Mouse (Mus musculus) cerebellum, adult 11-12 months (tissue): Measurements from ENCODE around the gene Il9.

Source experiments
- DNase-seq: peaks from one replicate; pipeline ENCODE4 v3.0.0; 2022

The Il9 gene

DNA sequence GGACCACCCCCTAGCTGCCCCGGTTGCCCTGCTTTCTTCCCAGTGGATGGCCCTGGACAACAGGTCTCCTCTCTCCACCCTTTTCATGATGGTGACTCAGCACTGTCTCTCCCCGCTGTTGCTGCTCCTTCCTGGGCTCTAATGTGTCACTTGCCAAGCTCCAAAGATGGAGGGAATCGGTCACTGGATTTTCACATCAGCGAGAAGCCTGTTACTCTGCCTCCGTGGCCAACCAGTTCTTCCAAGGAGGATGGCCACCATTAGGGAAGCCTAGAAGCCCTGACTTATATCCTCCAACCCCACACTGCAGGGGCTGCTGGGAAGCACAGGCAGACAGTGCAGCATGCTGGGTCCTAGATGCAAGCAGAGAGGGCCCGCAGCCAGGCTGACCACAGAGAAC lies 10.8 kb downstream of the Il9 start:
- no peak for DNase-seq

DNA sequence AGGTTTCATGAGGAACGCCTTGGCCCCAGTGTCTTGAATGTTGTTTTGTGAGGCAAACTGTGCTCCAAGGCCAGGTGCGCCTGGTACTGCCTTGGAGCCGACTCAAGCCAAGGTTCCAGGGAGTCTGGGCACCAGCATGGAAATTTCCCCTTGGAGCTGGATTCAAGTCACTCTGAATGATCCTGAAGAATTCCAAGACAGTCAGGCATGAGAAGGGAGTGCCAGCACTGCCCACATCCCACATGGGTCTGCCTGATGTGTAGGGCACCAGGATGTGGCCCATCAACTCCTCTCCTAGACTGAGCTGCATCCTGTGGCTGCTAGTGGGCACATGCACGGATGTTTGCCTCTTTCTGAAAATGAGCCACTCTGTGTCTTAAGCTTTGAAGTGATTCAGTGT lies 13.5 kb downstream of the Il9 start:
- DNase-seq = no peak

DNA sequence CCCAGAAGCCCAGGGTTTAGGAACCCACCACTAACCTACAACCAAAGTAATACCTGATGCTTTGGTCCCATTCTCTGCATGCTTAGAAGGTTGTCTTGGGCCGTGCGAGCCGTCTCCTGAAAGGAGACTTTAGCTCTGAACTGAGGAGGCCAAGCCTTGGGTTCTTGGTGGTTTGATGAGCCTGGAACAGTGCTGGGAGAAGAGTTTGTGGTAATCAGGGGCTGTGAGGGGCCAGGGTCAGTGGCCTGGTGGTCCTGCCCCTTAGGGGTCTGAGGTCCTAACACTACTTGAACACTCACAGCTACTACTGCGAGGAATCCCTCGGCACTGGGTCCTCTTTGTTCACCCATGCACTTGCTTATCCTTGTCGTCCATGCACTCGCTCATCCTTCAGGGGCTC lies 14.3 kb downstream of the Il9 start:
- DNase-seq = no peak

DNA sequence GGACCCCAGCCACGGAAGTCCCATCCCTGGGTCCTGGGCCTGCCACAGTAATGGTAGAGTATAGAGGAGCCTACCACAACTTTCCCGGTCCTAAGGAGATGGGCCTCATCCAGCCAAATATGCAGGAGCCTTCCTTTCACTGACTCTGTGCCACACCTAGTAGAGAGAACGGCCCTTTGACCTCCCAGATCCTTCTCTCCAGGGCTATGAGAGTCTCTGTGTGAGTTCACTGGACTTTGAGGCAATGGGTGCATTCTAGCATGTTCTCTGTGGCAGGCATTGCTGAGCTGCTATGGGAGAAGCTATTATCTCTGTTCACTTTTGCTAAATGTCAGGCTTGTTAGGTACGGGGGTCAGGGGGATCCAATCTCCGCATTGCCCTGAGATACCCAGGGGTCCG lies 18.3 kb downstream of the Il9 start:
- no peak for DNase-seq

DNA sequence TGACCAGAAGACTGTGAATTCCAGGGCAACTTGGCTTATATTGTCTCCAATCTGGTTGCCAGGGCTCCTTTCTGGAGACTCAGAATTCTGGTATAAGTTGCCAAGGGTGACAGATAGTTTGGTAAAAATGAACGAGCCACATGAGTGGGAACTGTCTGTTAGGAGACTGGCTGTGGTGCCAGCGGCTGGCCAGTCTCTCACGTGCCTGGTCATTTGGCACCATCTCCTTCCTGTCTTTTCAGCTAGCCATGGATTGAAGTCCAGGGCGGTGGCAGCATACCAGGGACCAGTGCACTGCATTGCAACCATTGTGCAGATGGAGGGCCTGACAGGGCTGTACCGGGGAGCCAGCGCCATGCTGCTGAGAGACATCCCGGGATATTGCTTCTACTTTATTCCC lies 18.8 kb downstream of the Il9 start:
- DNase-seq = no peak

DNA sequence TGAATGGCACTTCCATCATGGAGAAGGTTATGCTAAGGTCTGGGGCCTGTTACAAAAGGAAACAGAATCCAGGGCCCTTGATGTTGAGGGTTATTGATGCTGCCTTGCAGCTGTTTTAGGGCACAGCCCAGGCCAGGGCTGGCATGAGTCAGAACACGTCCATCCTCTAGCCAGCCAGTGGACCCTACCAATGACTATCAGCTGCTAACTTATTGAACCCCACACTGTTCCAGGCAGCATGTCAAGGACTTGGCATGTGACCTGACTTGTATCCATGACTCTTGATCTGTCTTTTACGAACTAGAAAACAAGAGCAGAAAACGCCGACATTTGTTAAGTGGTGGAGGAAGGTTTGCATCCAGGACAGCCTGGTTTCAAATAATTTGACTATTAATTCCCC lies 19.3 kb downstream of the Il9 start:
- no peak for DNase-seq

DNA sequence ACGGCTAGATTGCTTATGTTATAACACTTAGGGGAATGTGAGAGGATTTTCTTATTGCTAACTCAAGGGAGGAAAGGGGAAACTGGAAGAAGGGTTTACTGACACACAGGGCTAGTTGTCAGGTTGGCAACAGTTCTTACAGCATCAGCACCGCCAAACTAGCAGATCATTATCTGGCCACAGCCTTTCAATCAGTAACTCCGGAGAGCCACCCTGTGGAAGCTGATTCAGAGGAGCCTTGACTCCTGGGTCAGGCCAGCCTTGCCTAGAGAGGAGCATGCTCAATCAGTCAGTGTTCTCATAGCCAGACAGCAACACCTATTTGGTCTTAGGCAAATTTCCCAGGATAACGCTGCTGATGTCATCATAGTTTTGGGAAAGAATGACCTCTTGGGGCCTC lies 20.6 kb downstream of the Il9 start:
- DNase-seq = no peak

DNA sequence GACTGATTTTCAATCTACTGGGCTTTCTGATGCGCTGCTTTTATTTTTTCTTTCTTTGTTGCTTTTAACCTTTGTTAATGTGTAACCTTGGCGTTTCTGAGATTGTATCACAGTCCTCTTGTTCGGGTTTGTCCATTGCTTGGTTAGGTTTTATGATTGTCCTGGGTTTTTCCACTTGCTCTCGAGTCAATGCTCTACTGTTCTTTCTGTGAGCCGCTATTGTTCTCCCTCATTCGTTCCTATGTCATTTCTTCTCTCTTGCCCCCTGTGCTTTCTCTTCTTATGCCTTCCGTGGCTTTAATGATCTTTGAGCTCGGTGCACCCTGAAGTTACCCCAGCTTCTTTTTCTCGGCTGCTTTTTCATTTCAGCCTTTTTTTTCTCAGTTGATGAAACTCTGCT lies 24.0 kb downstream of the Il9 start:
- no peak for DNase-seq

DNA sequence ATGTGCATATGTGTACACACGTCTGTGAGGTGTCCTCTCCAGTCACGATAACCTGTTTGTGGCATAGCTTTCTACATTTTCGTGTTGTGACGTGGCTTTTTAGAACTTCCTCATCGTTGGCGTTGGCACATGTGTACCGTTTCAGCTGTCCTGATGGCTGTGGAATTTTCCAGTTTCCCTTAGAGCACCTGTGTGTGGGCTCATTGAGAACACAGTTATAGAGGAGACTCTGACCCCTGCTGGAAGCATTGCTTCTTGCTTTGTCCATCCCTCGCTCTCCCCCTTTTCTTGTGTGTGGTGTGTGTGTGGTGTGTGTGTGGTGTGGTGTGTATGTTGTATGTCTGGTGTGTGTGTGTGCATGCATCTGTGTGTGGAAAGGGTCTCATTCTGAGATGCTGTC lies 32.0 kb downstream of the Il9 start:
- no peak for DNase-seq

DNA sequence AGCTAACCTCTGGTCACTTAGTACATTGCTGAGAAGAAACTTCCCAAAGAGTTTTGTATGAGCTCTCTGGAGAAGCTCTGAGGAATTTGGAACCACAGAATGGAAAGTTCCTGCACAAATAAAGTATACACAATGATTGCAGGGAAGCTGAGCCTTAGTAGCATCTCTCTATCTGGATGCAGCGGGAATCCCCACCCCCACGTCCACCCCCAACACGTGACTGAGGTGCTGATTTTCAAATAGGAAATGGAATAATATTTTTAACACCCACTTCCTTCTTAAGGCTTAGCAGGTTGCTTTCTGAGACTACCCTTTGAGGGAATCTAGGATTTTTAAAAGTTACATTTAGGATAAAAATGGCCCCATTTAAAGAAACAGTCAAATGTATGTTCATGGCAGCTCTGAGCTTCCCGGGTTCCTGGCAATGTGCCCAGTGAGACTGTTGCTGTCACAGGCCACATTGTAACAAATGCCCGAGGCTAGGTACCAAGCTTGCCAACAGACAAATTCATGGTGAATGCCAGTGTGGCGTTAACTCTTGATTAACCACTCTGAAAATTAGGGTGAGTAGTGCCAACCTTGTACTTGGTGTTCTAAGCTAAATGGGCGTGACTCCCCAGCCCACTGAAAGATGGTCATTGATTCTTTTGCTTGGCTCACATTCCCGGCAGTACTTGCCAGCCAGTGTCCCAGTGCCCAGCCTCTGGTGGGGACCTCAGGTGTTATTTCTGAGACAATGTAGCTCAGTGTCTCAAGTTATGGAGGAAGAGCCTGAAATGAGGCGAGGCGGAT lies 32.6 kb downstream of the Il9 start:
- no peak for DNase-seq

DNA sequence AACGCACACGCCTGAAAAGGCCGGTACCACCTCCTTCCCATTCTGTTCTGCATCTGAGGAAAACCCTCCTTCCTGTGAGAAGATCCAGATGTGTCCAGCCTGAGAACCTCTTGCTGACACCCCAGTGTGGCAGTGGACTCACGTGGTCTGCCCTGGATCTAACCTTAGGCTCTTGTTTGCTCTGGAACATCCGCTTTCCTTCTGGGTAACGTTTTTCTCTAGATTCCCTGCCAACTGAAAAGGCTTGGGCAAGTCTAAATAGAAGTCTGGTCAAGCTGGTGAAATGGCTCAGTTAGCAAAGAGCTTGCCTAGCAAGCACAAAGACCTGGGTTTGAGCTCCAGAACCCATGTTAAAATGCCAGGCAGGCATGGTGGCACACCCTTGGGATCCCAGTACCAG lies 37.0 kb downstream of the Il9 start:
- no peak for DNase-seq

DNA sequence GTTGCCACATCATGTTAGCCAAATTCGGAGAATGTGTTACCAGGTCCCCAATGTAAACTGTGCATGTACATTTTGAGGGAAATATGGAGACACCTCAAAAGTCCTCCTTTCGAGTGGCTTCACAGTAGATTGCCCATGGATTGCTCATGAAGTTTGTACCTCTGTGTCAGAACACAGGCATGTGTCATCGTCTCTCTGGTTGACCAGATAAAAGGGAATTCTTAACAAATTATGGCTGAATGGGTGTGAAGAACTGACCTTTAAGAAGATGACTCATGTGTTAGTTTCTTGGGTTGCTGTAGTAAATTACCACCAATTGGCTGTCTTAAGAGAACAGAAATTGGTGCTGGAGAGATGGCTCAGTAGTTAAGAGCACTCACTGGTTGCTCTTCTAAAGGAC lies 37.9 kb downstream of the Il9 start:
- DNase-seq = no peak

DNA sequence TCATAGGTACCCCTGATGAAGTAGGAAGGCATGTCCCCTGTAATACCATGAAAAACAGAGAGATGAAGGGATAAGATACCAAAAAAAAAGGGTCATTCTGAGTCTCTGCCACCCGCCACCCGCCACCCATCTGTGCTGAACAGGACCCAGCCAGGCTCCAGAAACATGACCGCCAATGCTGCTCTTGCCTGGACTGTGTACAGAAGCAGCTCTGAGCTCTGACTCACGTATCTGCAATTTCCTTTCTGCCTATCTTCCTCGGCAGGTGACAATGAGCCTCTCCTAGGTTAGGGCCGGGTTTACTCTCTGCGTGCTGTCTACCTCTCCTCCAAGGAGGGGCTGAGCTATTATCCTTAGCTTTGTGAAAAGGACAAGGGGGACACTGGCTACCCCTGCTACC lies 38.6 kb downstream of the Il9 start:
- no peak for DNase-seq

DNA sequence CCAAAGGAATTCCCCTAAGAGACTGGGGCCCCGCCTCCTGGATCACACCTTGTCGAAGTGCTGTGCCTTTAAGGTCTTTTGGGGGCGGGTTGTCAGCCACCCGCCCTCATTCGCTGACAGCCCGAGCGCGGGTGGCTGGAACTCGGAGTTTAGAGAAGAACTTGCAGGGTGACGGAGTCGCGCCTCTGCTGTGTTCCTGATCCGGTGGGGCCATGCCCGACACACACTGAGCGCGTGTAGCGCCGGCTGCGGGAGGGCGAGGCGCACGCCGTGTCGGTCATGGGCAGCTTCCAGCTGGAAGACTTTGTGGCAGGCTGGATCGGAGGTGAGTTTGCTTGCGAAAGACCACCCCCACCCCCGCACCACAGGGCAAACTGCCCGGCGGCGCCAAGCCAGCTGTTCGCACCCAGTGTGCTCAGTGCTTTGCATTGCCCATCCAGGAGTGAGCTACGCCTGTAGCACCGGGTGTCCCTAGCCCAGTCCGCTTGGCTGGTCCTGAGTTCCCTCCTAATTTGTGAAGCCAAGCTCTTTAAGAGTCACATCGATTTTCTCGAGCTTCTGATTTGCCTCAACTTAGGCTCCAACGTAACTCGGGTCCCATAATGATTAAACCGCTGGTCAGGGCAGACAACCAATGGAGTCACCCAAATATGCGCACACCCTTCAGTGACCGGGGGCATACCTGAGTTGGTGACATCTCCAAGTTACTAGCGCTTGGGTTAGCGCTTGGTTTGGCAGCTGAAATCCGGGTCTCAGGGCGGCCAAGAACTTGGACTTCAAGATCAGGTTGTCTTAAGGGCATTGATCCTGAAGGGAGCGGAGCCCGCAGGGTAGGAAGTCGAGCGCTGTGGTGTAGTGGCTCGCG lies 43.6 kb downstream of the Il9 start, which contains the start of gene Slc25a48:
TSS of gene Slc25a48 (plus strand) at position 145 of the 865 bp plus-strand sequence.
- no peak for DNase-seq

DNA sequence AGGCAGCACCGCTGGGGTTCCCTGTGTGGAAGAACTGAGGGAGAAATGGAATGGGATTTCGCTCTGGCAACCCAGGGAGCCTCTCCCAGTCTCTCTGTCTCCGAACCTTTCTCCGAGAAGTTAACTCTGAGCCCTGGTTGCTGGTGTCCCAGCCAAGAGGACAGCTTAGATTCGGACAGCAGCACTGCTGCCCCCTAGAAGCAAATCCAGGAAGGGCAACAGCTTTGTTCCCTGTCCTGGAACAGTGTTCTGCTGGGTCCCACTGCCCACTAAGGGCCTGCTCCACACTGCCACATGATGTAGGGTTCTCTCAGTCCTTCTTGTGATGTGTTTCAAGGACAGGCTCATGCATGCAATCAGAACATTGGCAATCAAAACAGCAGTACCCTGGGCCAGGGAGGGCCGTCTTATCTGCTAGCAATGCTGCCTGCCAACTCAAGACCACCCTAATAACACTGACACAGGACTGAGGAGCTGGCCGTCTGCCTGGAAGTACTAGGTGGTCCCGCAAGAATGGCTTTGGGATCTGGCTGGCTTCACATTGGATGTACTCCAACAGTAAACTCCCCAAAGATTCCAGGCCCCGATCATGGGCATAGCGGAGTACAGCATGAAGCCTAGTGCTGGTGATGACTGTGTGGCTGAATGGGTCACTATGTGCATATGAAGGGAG lies 46.3 kb downstream of the Il9 start:
- DNase-seq = no peak

DNA sequence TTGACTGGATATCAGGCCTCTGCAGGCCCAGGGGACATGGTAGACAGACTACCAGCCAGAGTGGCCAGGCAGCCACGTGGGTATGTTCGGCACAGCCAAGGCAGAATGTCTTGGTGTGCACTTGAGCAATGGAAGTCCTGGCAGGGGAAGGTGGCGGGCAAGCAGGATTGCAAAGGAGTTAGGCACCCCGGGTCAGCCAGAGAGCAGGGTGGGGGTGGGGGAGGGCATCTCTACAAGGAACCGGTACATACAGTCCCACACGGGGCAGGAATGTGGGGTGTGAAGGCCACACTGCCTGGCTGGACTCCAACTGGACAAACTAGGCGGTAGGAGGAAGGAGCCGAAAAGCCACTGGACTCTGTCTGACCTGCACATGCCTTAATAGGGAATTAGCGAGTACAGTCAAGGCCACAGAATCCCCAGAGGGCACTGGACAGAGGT lies 47.7 kb downstream of the Il9 start:
- DNase-seq = no peak

DNA sequence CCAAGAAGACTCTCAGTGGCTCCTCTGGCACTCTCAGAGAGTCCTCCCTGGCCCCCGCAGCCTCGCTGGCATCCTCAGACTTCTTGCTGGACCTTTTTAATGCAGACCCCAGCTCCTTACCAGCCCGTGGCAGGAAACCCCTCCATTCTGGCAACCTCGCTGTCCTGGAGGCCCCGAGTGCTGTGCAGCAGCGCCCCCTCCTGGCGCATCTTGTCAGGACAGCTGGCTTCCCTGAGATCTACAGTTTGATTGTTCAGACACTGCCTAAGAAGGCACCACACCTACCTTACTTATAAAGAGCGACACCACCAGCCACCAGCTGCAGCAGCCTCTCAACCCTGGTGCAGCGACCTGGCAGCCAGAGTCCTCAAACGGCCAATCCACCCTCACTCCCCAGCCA lies 48.6 kb downstream of the Il9 start:
- DNase-seq = peak; percentile 61

DNA sequence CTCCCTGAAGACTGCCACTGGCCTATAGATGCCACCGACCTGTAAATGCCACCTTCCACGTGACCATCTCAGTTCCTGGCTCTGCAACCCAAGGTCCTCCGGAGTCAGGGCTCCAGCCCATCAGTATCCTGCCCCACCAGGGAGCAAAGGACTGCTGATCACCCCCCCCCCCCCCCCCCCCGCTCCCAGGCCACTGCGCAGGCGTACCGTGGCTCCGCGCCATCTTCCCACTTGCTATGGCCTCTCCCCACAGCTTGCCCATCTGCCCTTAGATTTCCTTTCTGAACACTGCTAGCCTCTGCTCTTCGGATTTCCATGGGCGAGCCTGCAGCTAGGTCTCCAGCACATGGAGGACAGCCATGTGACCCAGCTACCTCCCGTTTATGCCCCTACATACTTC lies 49.5 kb downstream of the Il9 start:
- DNase-seq = peak; percentile 64
